Mouse (Mus musculus): ENCODE data around the gene Mrpl18.

DNA sequence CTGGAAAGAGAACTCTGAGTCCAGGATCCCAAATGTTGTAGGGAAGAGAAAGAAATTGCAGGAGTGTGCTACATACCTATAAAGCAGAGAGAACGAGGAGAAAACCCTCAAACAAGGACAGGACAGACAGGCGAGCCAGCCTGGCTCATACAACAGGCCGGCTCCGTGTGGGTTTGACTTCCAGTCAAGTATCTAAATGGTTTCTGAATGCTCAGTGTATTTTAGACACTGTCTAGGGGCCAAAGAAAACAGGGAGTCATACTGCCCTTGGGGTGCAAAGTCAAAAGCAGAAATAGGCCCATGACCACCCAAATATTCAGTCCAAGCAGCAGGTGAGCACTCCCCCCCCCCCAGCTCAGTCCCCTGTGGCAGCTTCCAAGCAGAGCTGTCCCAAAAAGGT lies 10.3 kb downstream of the Mrpl18 start:
- no peak for TF ChIP-seq CEBPB (IDR thresholded peaks at IDR 0.05; ENCODE audit: low read depth)
- TF ChIP-seq CTCF (IDR thresholded peaks at IDR 0.05; ENCODE audit: control insufficient read depth, insufficient read depth, insufficient read length) = no peak
- no peak for TF ChIP-seq MAX (IDR thresholded peaks at IDR 0.05)
- TF ChIP-seq MYOG (IDR thresholded peaks at IDR 0.05; ENCODE audit: control insufficient read depth, extremely low read depth, insufficient read length) = no peak
- no peak for TF ChIP-seq USF1 (IDR thresholded peaks at IDR 0.05; ENCODE audit: low read depth)

Data from C2C12 (cell line).